Comparison of ENCODE assay signal across 24 mouse cellular contexts in genomic region chr10:98434974-98435373, GRCm38 (mm10).
"Had no signal": no experiment of that assay in that cellular context is flagged by ENCODE, and none has a peak within 500 bp of the region (broad histone marks: within the 10 kb centered on the region; RNA-seq: fewer than 3 reads in every experiment).

No protein-coding gene starts in this region.

- H3K9ac ChIP-seq: heart, embryonic 12.5 days; hindbrain, embryonic 14.5 days; intestine, embryonic 15.5 days; limb, embryonic 12.5 days; liver, embryonic 13.5 days had no signal

- H3K27ac ChIP-seq: gastrocnemius, adult 2 months; heart, embryonic 10.5 days; hindbrain, embryonic 14.5 days; intestine, embryonic 15.5 days; layer of hippocampus, adult 2 months; left cerebral cortex, adult 2 months; limb, embryonic 12.5 days; liver, embryonic 13.5 days had no signal

- H3K4me1 ChIP-seq: heart, embryonic 10.5 days; heart, embryonic 12.5 days; intestine, embryonic 15.5 days; limb, embryonic 12.5 days; liver, embryonic 13.5 days had no signal

- H3K36me3 ChIP-seq: heart, embryonic 10.5 days; heart, embryonic 12.5 days; intestine, embryonic 15.5 days; limb, embryonic 12.5 days; liver, embryonic 13.5 days had no signal

- H3K4me2 ChIP-seq: heart, embryonic 12.5 days; hindbrain, embryonic 14.5 days; intestine, embryonic 15.5 days; limb, embryonic 12.5 days; liver, embryonic 11.5 days; liver, embryonic 13.5 days had no signal

- H3K27me3 ChIP-seq: heart, embryonic 12.5 days; intestine, embryonic 15.5 days; limb, embryonic 12.5 days; liver, embryonic 13.5 days had no signal

- ATAC-seq: hindbrain, embryonic 16.5 days; inflammation-experienced regulatory T-cells, adult 6 months; intestine, embryonic 15.5 days; intestine, postnatal 0 days had no signal

- DNase-seq: gastrocnemius, adult 2 months; gastrocnemius, postnatal 10 days; gastrocnemius, postnatal 25 days; heart, adult 18-20 months; heart, postnatal 10 days; heart, postnatal 4 days; kidney, adult 18-20 months; kidney, adult 8-10 months; kidney, postnatal 10 days; kidney, postnatal 25 days; kidney, postnatal 4 days; liver; liver, embryonic 13.5 days had no signal

- H3K9me3 ChIP-seq: heart, embryonic 10.5 days; heart, embryonic 12.5 days; intestine, embryonic 15.5 days; limb, embryonic 12.5 days; liver, embryonic 13.5 days had no signal

- H3K4me3 ChIP-seq: gastrocnemius, adult 2 months; heart, embryonic 10.5 days; heart, embryonic 12.5 days; intestine, embryonic 15.5 days; layer of hippocampus, adult 2 months; left cerebral cortex, adult 2 months; limb, embryonic 12.5 days; liver, embryonic 13.5 days had no signal
